Mouse (Mus musculus) embryonic facial prominence, embryonic 15.5 days (tissue): ENCODE results near the gene Pycr1. TPM values are rescaled to one million over a fixed set of nuclear protein-coding genes. Genes with fewer than 3 reads are reported as not detected.
A peak's percentile ranks its signal among the peaks of the same experiment; 100 is the strongest.

Experiments used
- ATAC-seq: fragments of 200-750 bp; cut with Nextera tagmentation; 2 replicates; pipeline ENCODE4 v1.8.0; 2017; ENCODE audit warnings: low read depth, moderate TSS enrichment; ENCODE audit not compliant: insufficient number of reproducible peaks, low FRiP score, low TSS enrichment
- H3K27ac ChIP-seq: fragments of 300-500 bp; sonication (generic); replicated peaks from 2 replicates; pipeline ENCODE4 v1.5.1; 2015; ENCODE audit warnings: mild to moderate bottlenecking, inconsistent platforms
- H3K27me3 ChIP-seq: fragments of 300-500 bp; sonication (generic); 2 replicates; pipeline ENCODE4 v1.6.1; 2015; ENCODE audit warnings: inconsistent platforms
- H3K36me3 ChIP-seq: fragments of 300-500 bp; sonication (generic); 2 replicates; pipeline ENCODE4 v1.6.1; 2015; ENCODE audit warnings: mild to moderate bottlenecking, inconsistent platforms
- H3K4me1 ChIP-seq: fragments of 300-500 bp; sonication (generic); 2 replicates; pipeline ENCODE4 v1.6.1; 2015; ENCODE audit warnings: inconsistent platforms
- H3K4me2 ChIP-seq: fragments of 300-500 bp; sonication (generic); replicated peaks from 2 replicates; pipeline ENCODE4 v1.6.1; 2015; ENCODE audit warnings: mild to moderate bottlenecking, inconsistent platforms
- H3K4me3 ChIP-seq: fragments of 300-500 bp; sonication (generic); replicated peaks from 2 replicates; pipeline ENCODE4 v1.5.1; 2015; ENCODE audit warnings: mild to moderate bottlenecking, inconsistent platforms
- H3K9ac ChIP-seq: fragments of 300-500 bp; sonication (generic); 2 replicates; pipeline ENCODE4 v1.6.1; 2015; ENCODE audit warnings: inconsistent platforms
- H3K9me3 ChIP-seq: fragments of 300-500 bp; sonication (generic); replicated peaks from 2 replicates; pipeline ENCODE4 v1.6.1; 2016; ENCODE audit warnings: inconsistent platforms
- WGBS: fragments of 180-500 bp; shearing (Covaris S2); methylation state at CpG from one replicate; pipeline ENCODE4 v1.1.7; 2015; 5-methylcytosine and 5-hydroxymethylcytosine counted together
- polyA plus RNA-seq: library from polyadenylated mRNA; unstranded; fragments of >200 nt; fragmentation: Nextera tagmentation; extraction: Ambion mirVana; gene quantifications from 2 replicates; pipeline ENCODE4 v1.2.1, GENCODE M21; 2015

The Pycr1 gene
- polyA plus RNA-seq, 1 experiment from 2014 or later, result 54.5 TPM

GRCm38 (mm10) chr11:120624680-120625111, 18.9 kb downstream of the Pycr1 start:
- peak overlapping the region; percentile 87 for H3K9ac ChIP-seq
- 1% methylated on average over 53 of the region's 53 CpGs for WGBS
- ATAC-seq, result peak; percentile 81
- H3K9me3 ChIP-seq, result no peaks in the 10 kb centered on the region
- peak overlapping the region; percentile 100 for H3K4me3 ChIP-seq
- H3K36me3 ChIP-seq, result peaks cover 57% of the 10 kb centered on the region
- H3K27me3 ChIP-seq, result no peaks in the 10 kb centered on the region
- H3K27ac ChIP-seq, result peak overlapping the region; percentile 80
- H3K4me1 ChIP-seq, result peaks cover 25% of the 10 kb centered on the region
- H3K4me2 ChIP-seq, result peak overlapping the region; percentile 100

- peak overlapping the region; percentile 80 for H3K27ac ChIP-seq
- peak; percentile 67; the same call in 1 of the 2 replicates for ATAC-seq
- no peaks in the 10 kb centered on the region for H3K27me3 ChIP-seq
- H3K36me3 ChIP-seq, result peaks cover 53% of the 10 kb centered on the region
- H3K9ac ChIP-seq, result peak overlapping the region; percentile 87
- H3K4me1 ChIP-seq, result peaks cover 20% of the 10 kb centered on the region
- H3K4me3 ChIP-seq, result peak overlapping the region; percentile 100
- 13% methylated on average over 30 of the region's 30 CpGs for WGBS
- peak overlapping the region; percentile 100 for H3K4me2 ChIP-seq
- H3K9me3 ChIP-seq, result no peaks in the 10 kb centered on the region
Measured at GRCm38 (mm10) chr11:120623961-120624679, 19.4 kb downstream of the Pycr1 start.

- ATAC-seq, result no peak
- Histone ChIP-seq H3K4me2 (no peak overlapping the region), H3K36me3 (peaks cover 56% of the 10 kb centered on the region), H3K9ac (no peak overlapping the region), H3K9me3 (no peaks in the 10 kb centered on the region), H3K27ac (no peak overlapping the region), H3K4me1 (peaks cover 22% of the 10 kb centered on the region), H3K4me3 (no peak overlapping the region), H3K27me3 (no peaks in the 10 kb centered on the region)
- WGBS, result 89% methylated on average over 6 of the region's 6 CpGs
Measured at GRCm38 (mm10) chr11:120622805-120623204, 20.8 kb downstream of the Pycr1 start.

- H3K4me3 ChIP-seq, result no peak overlapping the region
- no peak overlapping the region for H3K27ac ChIP-seq
- WGBS, result 92% methylated on average over 14 of the region's 14 CpGs
- no peak overlapping the region for H3K9ac ChIP-seq
- peaks cover 30% of the 10 kb centered on the region for H3K4me1 ChIP-seq
- peaks cover 51% of the 10 kb centered on the region for H3K36me3 ChIP-seq
- no peak for ATAC-seq
- no peaks in the 10 kb centered on the region for H3K27me3 ChIP-seq
- H3K4me2 ChIP-seq, result no peak overlapping the region
- no peaks in the 10 kb centered on the region for H3K9me3 ChIP-seq
Measured at GRCm38 (mm10) chr11:120620195-120620594, 23.4 kb downstream of the Pycr1 start.

- Histone ChIP-seq H3K9ac (no peak overlapping the region), H3K4me2 (no peak overlapping the region), H3K4me3 (no peak overlapping the region), H3K27ac (no peak overlapping the region), H3K9me3 (no peaks in the 10 kb centered on the region), H3K4me1 (peaks cover 21% of the 10 kb centered on the region), H3K27me3 (no peaks in the 10 kb centered on the region), H3K36me3 (peaks cover 60% of the 10 kb centered on the region)
- WGBS, result 93% methylated on average over 25 of the region's 25 CpGs
- ATAC-seq, result no peak
Measured at GRCm38 (mm10) chr11:120618619-120619535, 24.7 kb downstream of the Pycr1 start.

GRCm38 (mm10) chr11:120617519-120618112, 26.0 kb downstream of the Pycr1 start, which contains the start of gene Pcyt2:
Gene Pcyt2, minus strand, starts transcription at chr11:120617936.
- peak; percentile 91 for ATAC-seq
- Histone ChIP-seq H3K36me3 (peaks cover 64% of the 10 kb centered on the region), H3K9ac (peak within 1 kb of the TSS; percentile 72), H3K27ac (peak within 1 kb of the TSS; percentile 77), H3K4me3 (peak within 1 kb of the TSS; percentile 80), H3K27me3 (no peaks in the 10 kb centered on the region), H3K9me3 (no peaks in the 10 kb centered on the region), H3K4me1 (peaks cover 19% of the 10 kb centered on the region), H3K4me2 (peak within 1 kb of the TSS; percentile 74)
- under 1% methylated on average over 56 of the region's 56 CpGs for WGBS

GRCm38 (mm10) chr11:120616617-120617294, 26.8 kb downstream of the Pycr1 start:
- peaks cover 67% of the 10 kb centered on the region for H3K36me3 ChIP-seq
- H3K9me3 ChIP-seq, result no peaks in the 10 kb centered on the region
- H3K4me3 ChIP-seq, result peak overlapping the region; percentile 80
- peak overlapping the region; percentile 74 for H3K4me2 ChIP-seq
- WGBS, result 43% methylated on average over 4 of the region's 4 CpGs
- H3K27ac ChIP-seq, result 0 out of 2 replicates have a peak overlapping the region, but pooled peaks have one; percentile 77
- H3K9ac ChIP-seq, result peak overlapping the region; percentile 72
- no peaks in the 10 kb centered on the region for H3K27me3 ChIP-seq
- ATAC-seq, result no peak
- peaks cover 19% of the 10 kb centered on the region for H3K4me1 ChIP-seq

- Histone ChIP-seq H3K4me2 (no peak overlapping the region), H3K9ac (no peak overlapping the region), H3K4me1 (peaks cover 19% of the 10 kb centered on the region), H3K27me3 (no peaks in the 10 kb centered on the region), H3K4me3 (no peak overlapping the region), H3K9me3 (no peaks in the 10 kb centered on the region), H3K36me3 (peaks cover 67% of the 10 kb centered on the region), H3K27ac (no peak overlapping the region)
- ATAC-seq, result no peak
- WGBS, result 90% methylated on average over 11 of the region's 11 CpGs
Measured at GRCm38 (mm10) chr11:120615606-120616203, 27.9 kb downstream of the Pycr1 start.

GRCm38 (mm10) chr11:120615167-120615566, 28.4 kb downstream of the Pycr1 start:
- no peak overlapping the region for H3K9ac ChIP-seq
- H3K4me3 ChIP-seq, result no peak overlapping the region
- H3K27me3 ChIP-seq, result no peaks in the 10 kb centered on the region
- WGBS, result 91% methylated on average over 6 of the region's 6 CpGs
- H3K27ac ChIP-seq, result no peak overlapping the region
- no peak overlapping the region for H3K4me2 ChIP-seq
- peaks cover 19% of the 10 kb centered on the region for H3K4me1 ChIP-seq
- H3K9me3 ChIP-seq, result no peaks in the 10 kb centered on the region
- no peak for ATAC-seq
- H3K36me3 ChIP-seq, result peaks cover 66% of the 10 kb centered on the region

GRCm38 (mm10) chr11:120613976-120614375, 29.6 kb downstream of the Pycr1 start:
- Histone ChIP-seq H3K36me3 (peaks cover 59% of the 10 kb centered on the region), H3K4me3 (no peak overlapping the region), H3K27me3 (no peaks in the 10 kb centered on the region), H3K4me2 (no peak overlapping the region), H3K9ac (no peak overlapping the region), H3K4me1 (peaks cover 21% of the 10 kb centered on the region), H3K27ac (no peak overlapping the region), H3K9me3 (no peaks in the 10 kb centered on the region)
- WGBS, result 82% methylated on average over 8 of the region's 8 CpGs
- no peak for ATAC-seq
